Mouse (Mus musculus): ENCODE measurements around the gene Loxl1.

Gene Loxl1

DNA sequence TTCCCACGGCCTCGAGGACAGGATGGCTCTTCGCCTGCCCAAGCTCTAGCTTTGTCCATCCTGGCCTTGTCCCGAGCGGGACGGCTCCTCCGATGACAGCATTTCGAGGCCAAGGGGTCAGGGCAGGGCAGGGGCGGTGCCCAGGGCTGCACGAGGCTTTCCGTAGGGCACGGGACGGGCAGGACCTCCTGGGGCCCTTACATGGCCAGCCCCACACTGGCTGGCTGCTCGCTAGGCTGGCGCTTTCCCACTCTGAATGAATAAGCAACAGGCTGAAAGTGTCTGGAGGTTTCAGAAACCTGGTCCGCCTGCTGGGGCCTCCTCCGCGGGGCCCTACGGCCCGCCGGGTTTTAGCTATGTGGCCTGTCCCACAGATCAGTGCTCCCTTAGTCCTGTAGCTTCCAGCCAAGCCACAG, at the start of gene Loxl1:
Loxl1 (minus strand) TSS at position 243 of the 416 bp plus-strand sequence.
- no peak for DNase-seq

- DNase-seq = no peak
Measured at GRCm38 (mm10) chr9:58361956-58362355, 49.0 kb upstream of the Loxl1 start.

DNA sequence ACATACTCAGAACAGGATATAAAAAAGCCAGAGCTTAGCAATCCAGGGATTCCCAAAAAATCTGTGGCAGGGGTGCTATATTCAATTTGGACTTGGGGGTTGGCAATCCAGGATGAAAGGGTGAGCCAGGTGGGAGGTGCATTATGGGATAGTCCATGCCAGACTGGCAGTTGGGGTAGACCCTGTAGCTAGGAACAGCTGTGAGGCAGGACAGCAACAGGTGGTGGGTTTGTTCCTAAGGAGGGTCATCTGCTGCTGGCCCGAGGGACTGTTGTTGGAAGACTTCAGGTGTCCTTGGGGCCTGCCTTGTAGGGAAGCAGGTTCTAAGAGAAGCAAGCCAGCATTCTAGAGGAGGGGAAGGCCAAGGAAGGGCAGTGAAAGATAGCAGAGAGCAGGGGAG, 48.4 kb upstream of the Loxl1 start:
- DNase-seq = no peak

DNA sequence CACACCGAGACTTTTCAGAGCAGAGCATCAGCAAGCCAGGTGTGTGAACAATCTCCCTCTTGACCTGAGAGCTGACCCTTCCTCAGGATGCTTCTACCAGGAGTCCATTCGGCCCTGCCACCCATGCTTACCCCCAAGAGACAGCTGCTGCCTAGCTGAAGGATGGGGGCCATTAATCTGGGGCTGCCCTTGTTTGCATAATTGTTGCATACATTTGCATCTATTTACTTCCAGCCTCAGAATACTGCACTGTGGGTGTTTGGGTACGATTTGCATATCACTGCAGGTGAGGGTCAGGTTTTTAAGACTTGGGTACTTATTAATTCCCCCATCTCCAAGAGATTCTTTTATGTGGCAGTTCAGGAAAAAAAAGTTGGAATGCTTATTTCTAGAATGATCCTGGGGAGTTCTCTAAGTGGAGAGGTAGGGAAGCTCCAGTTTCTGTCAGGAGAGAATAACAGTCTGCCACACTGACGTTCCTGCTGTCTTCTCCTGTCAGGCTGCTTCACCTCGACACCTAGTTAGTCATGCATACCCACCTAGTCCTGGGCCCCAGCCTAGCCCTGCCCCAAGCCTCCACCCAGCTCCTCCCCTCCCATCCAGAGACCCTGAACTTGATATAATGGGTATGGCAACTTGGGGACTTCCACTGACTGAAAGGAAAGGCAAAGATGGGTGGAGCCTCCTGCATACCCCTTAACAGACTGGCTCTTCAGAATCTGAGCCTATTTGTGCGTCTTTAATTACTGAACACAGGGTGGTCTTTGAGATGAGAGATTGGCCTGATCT, 42.5 kb upstream of the Loxl1 start:
- DNase-seq = no peak

DNA sequence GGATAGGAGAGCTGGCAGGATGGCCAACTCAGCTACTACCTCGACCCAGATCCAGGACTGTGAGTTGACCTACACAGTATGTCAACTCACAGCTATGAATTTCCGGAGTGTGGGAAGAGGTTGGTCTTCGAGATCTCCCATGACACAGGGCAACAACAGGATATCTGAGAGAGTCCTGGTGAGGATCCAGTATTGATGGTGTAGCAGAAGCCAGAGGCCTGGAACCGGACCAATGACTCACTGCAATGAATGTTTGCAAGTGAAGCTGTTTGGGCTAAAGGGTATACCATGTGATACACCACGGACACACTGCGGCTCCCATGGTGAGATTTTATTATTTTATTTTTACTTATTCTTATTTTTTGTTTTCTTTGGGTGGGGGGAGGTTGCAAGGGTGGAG, 41.7 kb upstream of the Loxl1 start:
- no peak for DNase-seq

- DNase-seq = no peak
Measured at GRCm38 (mm10) chr9:58353224-58353623, 40.2 kb upstream of the Loxl1 start.

- DNase-seq = no peak
Measured at GRCm38 (mm10) chr9:58347795-58348194, 34.8 kb upstream of the Loxl1 start.

GRCm38 (mm10) chr9:58346498-58346897, 33.5 kb upstream of the Loxl1 start:
- no peak for DNase-seq

DNA sequence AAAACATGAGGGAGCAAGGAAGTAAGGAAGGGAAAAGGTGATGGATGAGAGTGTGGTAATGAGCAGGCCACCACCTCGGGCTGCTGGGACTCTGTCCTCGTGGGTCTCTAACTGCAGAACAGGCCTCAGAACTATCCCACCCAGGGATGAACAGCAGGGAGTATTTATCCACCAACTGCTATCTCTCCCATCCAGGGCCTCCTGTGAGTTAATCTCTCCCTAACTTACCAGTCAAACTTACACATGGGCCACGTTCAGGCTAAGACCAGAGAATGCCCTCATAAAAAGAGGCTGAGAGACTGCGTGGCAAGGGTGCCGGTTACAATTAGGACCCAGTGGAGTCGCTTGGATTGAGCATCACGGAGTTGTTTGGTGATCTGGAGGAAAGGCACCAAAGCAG, 33.0 kb upstream of the Loxl1 start:
- DNase-seq = no peak

GRCm38 (mm10) chr9:58341795-58342194, 28.8 kb upstream of the Loxl1 start:
- no peak for DNase-seq

GRCm38 (mm10) chr9:58336650-58337281, 23.8 kb upstream of the Loxl1 start:
- DNase-seq = no peak

GRCm38 (mm10) chr9:58331276-58331675, 18.3 kb upstream of the Loxl1 start:
- DNase-seq = no peak

DNA sequence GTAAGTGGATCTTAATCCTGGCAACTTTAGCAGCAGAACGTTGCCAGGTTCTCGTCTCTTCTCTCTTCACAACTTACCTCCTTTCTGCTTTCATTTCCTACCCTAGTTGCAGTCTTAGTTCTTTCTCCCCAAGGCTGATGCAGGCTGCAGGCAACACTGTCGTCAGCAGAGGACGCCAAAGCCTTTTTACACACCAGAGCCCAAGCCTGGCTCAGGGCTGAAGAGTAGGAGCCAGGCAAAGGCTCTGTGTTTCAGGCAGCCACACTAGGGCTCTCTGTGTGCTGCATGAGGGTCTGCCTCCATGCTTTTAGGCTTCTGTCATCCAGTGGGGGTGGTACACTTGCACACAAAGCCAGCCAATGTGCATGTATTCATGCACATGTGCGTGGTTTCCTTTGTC, 17.3 kb upstream of the Loxl1 start:
- DNase-seq = no peak

DNA sequence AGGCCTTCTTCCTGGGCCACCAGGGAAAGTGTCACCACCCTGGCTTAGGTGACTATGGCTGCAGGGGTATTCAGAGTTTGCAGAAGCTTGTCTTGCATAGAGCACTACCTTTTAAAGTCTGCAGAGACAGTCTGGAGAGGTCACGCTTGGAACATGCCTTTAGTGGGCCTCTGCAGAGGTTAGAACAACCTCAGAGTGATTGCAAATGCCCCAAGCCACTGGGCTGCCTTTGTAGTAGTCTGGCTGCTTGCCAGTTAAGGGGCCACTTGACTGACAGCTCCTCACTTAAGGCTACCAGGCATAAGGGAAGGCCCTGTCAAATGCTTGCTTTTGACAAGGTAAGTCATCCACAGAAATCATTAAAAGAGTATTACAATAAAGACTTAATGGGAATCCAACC, 14.4 kb upstream of the Loxl1 start:
- DNase-seq = no peak

DNA sequence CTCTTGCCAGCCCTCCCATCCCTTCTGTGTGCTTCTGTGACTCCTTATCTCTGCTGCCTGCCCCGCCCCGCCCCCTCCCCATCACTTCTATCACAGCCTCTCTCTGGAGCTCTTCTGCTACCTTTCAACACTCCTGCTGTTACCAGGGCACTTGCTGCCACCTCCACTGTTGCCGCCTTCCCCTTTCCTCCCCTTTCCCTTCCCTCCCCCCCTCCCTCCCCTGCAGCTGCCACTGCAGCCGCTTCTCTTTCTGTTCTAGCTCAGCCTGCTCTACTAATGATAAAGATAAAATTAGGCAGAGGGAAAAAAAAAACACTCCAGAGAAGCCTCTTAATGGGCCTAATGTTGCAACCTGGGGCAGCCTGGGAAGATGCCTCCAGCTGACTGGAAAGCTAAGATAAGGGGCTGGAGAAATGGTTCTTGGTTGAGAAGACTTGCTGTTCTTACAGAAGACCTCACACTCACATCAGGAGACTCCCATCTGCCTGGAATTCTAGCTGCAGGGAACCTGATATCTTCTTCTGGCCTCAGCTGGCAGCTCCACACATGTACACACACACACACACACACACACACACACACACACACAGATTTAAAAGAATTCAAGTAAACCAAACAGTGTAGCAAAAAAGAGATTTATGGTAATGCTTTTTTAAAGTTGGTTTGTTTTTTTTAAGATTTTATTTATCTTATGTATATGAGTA, 13.6 kb upstream of the Loxl1 start:
- no peak for DNase-seq

GRCm38 (mm10) chr9:58321681-58322080, 8.7 kb upstream of the Loxl1 start:
- DNase-seq = no peak

DNA sequence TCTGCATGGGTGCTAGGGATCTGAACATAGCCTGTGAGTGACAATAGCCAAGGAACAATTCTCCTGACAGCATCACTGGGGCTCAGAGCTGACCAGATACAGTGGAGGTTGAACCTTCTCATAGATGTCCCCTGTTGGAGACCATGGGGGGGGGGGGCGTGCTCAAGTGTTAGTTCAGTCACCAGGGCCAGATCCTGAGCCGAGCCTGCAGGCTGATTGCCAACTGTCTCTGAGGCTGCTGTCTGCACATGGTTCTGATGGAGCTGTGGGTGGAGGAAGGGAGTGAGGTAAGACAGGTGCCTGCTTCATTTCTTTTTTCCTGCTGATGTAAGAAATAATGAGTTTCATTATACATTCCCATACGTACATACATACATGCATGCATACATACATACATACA, 5.3 kb upstream of the Loxl1 start:
- no peak for DNase-seq

DNA sequence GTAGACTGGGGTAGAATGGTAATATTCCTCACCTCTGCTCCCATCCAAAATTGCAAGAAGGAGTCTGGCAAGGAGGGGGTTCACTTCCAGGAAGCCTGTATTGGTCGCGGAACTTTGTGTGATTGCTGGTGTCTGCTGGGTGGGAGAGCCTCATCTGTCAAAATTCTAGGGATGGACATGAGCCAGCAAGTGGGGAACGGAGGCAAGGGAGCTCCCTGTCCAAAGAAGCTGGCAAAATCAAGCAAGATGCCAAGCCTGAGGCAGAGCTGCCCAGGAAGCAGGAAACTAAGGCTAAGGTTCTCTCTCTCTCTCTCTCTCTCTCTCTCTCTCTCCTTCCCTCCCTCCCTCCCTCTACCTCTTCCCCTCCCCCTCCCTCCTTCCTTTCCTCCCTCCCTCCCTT, 4.4 kb upstream of the Loxl1 start:
- no peak for DNase-seq

DNA sequence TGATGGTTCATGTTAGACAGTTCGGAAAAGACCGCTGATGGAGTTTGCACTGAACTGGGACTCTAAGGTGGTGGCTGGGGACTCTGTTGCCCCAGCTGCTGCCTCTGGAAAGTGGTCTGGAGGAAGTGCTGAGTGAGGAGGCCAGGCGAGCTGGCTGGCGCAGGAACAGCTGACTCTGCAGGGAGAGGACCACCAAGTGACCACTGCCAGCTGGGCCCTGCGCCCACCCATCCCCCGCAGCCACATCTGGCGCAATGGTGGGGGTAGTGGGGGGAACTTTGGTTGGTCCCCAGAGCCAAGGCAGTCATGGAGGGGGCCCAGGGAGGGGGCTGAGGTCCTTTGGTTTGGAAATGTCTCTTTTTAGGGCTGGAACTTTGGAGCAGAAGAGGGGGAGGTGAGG, 3.8 kb upstream of the Loxl1 start:
- DNase-seq = no peak

- no peak for DNase-seq
Measured at GRCm38 (mm10) chr9:58315850-58316249, 2.9 kb upstream of the Loxl1 start.

DNA sequence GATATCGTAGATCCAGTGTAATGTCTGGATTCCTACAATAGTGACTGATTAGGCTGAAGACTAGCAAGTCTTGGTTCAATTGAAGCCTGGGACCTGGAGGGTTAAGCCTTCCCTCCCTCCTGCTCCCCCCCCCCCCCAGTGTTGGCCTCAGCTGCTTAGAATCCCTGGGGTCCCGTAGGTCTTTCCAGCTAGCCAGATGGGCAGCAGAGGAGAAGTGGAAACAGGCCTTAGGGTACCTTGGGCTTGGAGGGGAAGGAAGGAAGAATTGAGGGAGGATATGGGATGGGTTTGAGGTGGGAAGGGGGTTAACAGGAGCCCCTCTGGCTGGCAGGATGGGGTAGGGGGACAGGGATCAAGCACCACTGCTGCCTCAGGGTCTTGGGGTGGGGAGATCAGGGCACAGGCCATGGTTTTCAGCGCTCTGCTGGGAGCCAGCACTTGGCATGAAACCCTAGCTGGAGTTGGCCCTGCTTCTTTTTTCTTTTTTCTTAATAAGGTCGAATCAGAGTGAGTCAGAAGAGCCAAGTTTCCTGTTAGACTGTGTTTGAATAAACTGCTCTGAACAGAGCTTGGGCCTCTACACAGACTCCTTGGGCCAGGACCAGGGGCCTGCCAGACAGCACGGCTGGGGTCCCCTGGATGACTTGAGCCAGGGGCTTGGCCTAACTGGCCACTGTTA, 1.8 kb upstream of the Loxl1 start:
- DNase-seq = no peak

DNA sequence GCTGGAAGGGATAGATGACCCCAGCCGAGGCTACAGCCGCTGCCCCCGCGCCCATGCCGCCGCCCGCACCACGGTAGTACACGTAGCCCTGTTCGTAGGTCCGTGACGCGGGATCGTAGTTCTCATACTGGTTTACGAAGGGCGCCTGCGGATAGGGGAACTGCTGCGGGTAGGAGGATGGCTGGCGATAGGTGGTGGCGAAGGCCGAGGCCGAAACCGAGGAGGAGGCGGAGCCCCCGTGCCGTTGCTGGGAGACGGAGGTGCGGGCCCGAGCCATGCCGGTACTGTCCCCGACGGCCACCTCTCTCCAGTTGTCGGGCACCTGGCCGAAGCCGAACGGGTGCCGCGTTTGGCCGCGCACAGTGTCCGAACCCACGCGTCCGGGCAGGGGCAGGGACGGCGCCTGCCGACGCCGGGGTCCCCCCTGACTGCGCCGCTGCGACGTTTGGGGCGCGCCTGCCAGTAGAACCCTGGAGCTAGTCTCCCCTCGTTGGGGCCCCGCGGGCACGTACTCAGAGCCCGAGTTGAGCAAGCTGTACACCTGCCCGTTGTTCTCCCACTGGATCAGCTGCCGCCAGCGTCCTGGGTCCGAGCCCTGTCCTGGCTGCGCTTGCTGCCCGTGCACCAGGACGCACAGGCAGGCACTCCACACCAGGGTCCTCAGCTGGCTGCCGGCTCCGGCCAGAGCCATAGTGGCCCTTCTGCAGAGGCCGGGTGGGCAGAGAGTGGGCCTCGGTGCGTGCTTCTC, 616 bp downstream of the Loxl1 start:
- no peak for DNase-seq
